Mouse (Mus musculus) stomach, embryonic 14.5 days (tissue): Measurements from ENCODE around the gene Cd1d1. TPM values are rescaled to one million over a fixed set of nuclear protein-coding genes. Genes with fewer than 3 reads are reported as not detected.
"Not testable (repeated sequence)": the region's sequence is repeated elsewhere in the genome, so short reads cannot be mapped to it uniquely, and the experiment has no call there.

Experiments used
- ATAC-seq: fragments of 200-750 bp; cut with Nextera tagmentation; 2 replicates; pipeline ENCODE4 v1.8.0; 2017; ENCODE audit warnings: low read depth, moderate TSS enrichment; ENCODE audit not compliant: insufficient number of reproducible peaks, insufficient read depth, low FRiP score
- H3K27ac ChIP-seq: fragments of 300-500 bp; sonication (generic); 2 replicates; pipeline ENCODE4 v1.5.1; 2014; ENCODE audit warnings: mild to moderate bottlenecking, low read length, moderate library complexity, mixed read lengths
- H3K27me3 ChIP-seq: fragments of 300-500 bp; sonication (generic); 2 replicates; pipeline ENCODE4 v1.6.1; 2014; ENCODE audit warnings: low read length, control low read depth, mixed read lengths; ENCODE audit not compliant: control insufficient read depth, insufficient read depth
- H3K36me3 ChIP-seq: fragments of 300-500 bp; sonication (generic); 2 replicates; pipeline ENCODE4 v1.6.1; 2014; ENCODE audit warnings: mild to moderate bottlenecking, control low read depth, low read length, moderate library complexity, mixed read lengths; ENCODE audit not compliant: control insufficient read depth, insufficient read depth
- H3K4me1 ChIP-seq: fragments of 300-500 bp; sonication (generic); 2 replicates; pipeline ENCODE4 v1.6.1; 2014; ENCODE audit warnings: low read length, control low read depth, mixed read lengths; ENCODE audit not compliant: control insufficient read depth, insufficient read depth
- H3K4me2 ChIP-seq: fragments of 300-500 bp; sonication (generic); replicated peaks from 2 replicates; pipeline ENCODE4 v1.6.1; 2014; ENCODE audit warnings: low read depth, low read length, control low read depth
- H3K4me3 ChIP-seq: fragments of 300-500 bp; sonication (generic); 2 replicates; pipeline ENCODE4 v1.5.1; 2014; ENCODE audit warnings: low read depth, low read length, control low read depth
- H3K9ac ChIP-seq: fragments of 300-500 bp; sonication (generic); replicated peaks from 2 replicates; pipeline ENCODE4 v1.6.1; 2014; ENCODE audit warnings: low read depth, mild to moderate bottlenecking, control low read depth, low read length, moderate library complexity, mixed read lengths
- H3K9me3 ChIP-seq: fragments of 300-500 bp; sonication (generic); 2 replicates; pipeline ENCODE4 v1.6.1; 2016; ENCODE audit warnings: low read depth, low read length, control low read depth; ENCODE audit not compliant: control insufficient read depth
- WGBS: fragments of 180-500 bp; shearing (Covaris S2); extraction: QIAGEN DNeasy Blood & Tissue Kit; methylation state at CpG from one replicate; pipeline ENCODE4 v1.1.7; 2014; 5-methylcytosine and 5-hydroxymethylcytosine counted together
- polyA plus RNA-seq: library from polyadenylated mRNA; unstranded; fragments of >200 nt; fragmentation: Nextera tagmentation; extraction: Ambion mirVana; gene quantifications from 2 replicates; pipeline ENCODE4 v1.2.1, GENCODE M21; 2014

The Cd1d1 gene
- polyA plus RNA-seq, 1 experiment from 2014 or later: 37.6 TPM

DNA sequence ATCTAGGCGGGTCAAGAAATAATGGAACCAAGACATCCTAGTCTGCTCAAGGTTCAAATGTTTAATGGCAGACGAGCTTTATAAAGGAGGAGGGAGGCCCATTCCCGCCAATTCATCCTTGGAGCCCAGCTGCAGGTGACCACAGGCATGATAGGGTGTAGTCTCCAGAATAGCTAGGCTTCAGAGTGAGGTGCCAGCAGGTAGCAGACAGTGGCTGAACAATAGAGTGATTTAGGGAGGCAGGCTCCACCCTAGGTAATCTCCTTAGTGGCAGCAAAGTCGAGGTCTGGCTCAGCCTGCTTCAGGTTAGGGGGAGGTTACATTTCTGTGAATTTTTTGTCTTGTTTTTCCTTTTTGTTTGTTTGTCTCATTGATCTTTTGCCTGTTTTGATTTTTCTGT is 16.7 kb upstream of the Cd1d1 start:
- 54% methylated on average over 4 of the region's 4 CpGs for WGBS

GRCm38 (mm10) chr3:87012406-87012805 is 13.2 kb upstream of the Cd1d1 start:
- 84% methylated on average over 3 of the region's 3 CpGs for WGBS
- not testable (repeated sequence) for H3K27ac ChIP-seq, ATAC-seq, H3K4me3 ChIP-seq, H3K4me1 ChIP-seq, H3K9me3 ChIP-seq, H3K27me3 ChIP-seq, H3K9ac ChIP-seq, H3K36me3 ChIP-seq, H3K4me2 ChIP-seq

More for the DNA sequence above, 16.7 kb upstream of the Cd1d1 start:
- ATAC-seq: no peak
- no peaks in the 10 kb centered on the region for H3K27me3 ChIP-seq
- no peaks in the 10 kb centered on the region for H3K9me3 ChIP-seq
- no peak overlapping the region for H3K27ac ChIP-seq
- no peaks in the 10 kb centered on the region for H3K36me3 ChIP-seq
- H3K4me1 ChIP-seq: no peaks in the 10 kb centered on the region
- H3K9ac ChIP-seq: no peak overlapping the region
- no peak overlapping the region for H3K4me2 ChIP-seq
- H3K4me3 ChIP-seq: no peak overlapping the region

GRCm38 (mm10) chr3:87008281-87008680 is 9.0 kb upstream of the Cd1d1 start:
- not testable (repeated sequence) for H3K9ac ChIP-seq, H3K9me3 ChIP-seq, H3K27me3 ChIP-seq, ATAC-seq, H3K4me2 ChIP-seq, H3K4me1 ChIP-seq, H3K36me3 ChIP-seq, H3K4me3 ChIP-seq, H3K27ac ChIP-seq
- WGBS: 74% methylated on average over 1 of the region's 1 CpGs

DNA sequence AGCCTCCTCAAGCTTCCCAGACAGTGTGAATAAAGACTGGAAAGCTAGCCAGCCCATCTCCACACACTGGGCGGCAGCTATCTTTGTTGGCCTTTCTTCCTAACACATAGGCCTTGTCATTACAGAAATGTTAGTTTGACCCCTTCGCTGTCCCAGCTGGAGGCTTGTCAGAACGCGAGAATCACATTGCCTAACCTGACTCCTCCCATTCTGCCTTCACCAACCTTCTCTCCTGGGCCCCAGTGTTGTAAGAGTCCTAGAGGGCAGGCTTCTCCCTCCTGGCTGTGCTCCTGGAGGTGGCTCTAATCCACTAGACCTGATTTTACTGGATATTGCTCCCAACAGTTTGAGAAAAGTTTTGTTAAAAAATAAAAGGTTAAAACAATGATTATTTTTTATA is 1.4 kb upstream of the Cd1d1 start:
- Histone ChIP-seq H3K9me3 (no peaks in the 10 kb centered on the region), H3K27me3 (no peaks in the 10 kb centered on the region), H3K36me3 (no peaks in the 10 kb centered on the region), H3K4me2 (no peak overlapping the region), H3K4me3 (no peak overlapping the region), H3K9ac (no peak overlapping the region), H3K27ac (no peak overlapping the region), H3K4me1 (no peaks in the 10 kb centered on the region)
- WGBS: 31% methylated on average over 4 of the region's 4 CpGs
- ATAC-seq: no peak

GRCm38 (mm10) chr3:87000051-87000450 is 810 bp upstream of the Cd1d1 start:
- no peak overlapping the region for H3K4me2 ChIP-seq
- H3K4me3 ChIP-seq: no peak overlapping the region
- no peak overlapping the region for H3K27ac ChIP-seq
- 91% methylated on average over 12 of the region's 12 CpGs for WGBS
- no peaks in the 10 kb centered on the region for H3K9me3 ChIP-seq
- H3K9ac ChIP-seq: no peak overlapping the region
- ATAC-seq: no peak
- H3K4me1 ChIP-seq: no peaks in the 10 kb centered on the region
- no peaks in the 10 kb centered on the region for H3K36me3 ChIP-seq
- no peaks in the 10 kb centered on the region for H3K27me3 ChIP-seq

- WGBS: 5% methylated on average over 23 of the region's 24 CpGs
- not testable (repeated sequence) for H3K36me3 ChIP-seq, H3K4me1 ChIP-seq, H3K27me3 ChIP-seq, H3K9me3 ChIP-seq
- peak overlapping the region; percentile 50 for H3K4me3 ChIP-seq
- peak overlapping the region; percentile 55 for H3K4me2 ChIP-seq
- ATAC-seq: peak; percentile 96
- H3K9ac ChIP-seq: peak overlapping the region; percentile 52
- peak overlapping the region; percentile 92 for H3K27ac ChIP-seq
Measured at GRCm38 (mm10) chr3:86998433-86999414, 517 bp downstream of the Cd1d1 start.

DNA sequence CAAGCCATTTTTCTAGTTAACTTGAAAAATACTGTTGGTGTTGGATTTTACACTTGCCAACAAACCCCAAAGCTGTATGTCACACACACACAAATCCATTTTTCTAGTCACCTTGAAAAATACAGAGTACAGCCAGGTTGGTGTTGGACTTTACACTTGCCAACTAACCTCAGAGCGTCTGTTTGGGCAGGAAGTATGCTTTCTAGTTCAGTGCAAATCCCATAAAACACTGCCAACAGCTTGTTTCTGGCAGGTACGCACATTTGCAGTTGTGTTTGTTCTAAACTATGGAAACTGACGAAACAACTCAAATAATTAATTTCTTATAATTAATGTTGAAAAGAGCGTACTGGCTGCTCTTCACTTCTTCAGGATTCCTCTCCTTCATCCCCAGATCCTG is 3.1 kb downstream of the Cd1d1 start:
- Histone ChIP-seq H3K36me3 (no peaks in the 10 kb centered on the region), H3K4me3 (no peak overlapping the region), H3K27me3 (no peaks in the 10 kb centered on the region), H3K4me1 (no peaks in the 10 kb centered on the region), H3K9me3 (no peaks in the 10 kb centered on the region), H3K27ac (no peak overlapping the region), H3K9ac (no peak overlapping the region), H3K4me2 (no peak overlapping the region)
- no peak for ATAC-seq
- WGBS: 80% methylated on average over 4 of the region's 4 CpGs

GRCm38 (mm10) chr3:86995381-86995780 is 3.9 kb downstream of the Cd1d1 start:
- Histone ChIP-seq H3K9me3 (no peaks in the 10 kb centered on the region), H3K4me3 (no peak overlapping the region), H3K9ac (no peak overlapping the region), H3K4me1 (no peaks in the 10 kb centered on the region), H3K27ac (no peak overlapping the region), H3K27me3 (no peaks in the 10 kb centered on the region), H3K4me2 (no peak overlapping the region), H3K36me3 (no peaks in the 10 kb centered on the region)
- ATAC-seq: no peak
- 50% methylated on average over 1 of the region's 1 CpGs for WGBS
